Mouse (Mus musculus) intestine, embryonic 14.5 days (tissue): Measurements from ENCODE around the gene Ostf1. TPM values are rescaled to one million over a fixed set of nuclear protein-coding genes. Genes with fewer than 3 reads are reported as not detected.

Source experiments
- ATAC-seq: fragments of 200-750 bp; cut with Nextera tagmentation; replicated peaks from 2 replicates; pipeline ENCODE4 v1.8.0; 2017; ENCODE audit warnings: low read depth, moderate number of reproducible peaks, moderate TSS enrichment, moderate library complexity; ENCODE audit not compliant: low FRiP score, low TSS enrichment
- DNase-seq: peaks from one replicate; pipeline ENCODE4 v3.0.0-alpha.2; 2018; ENCODE audit warnings: low spot score
- H3K27ac ChIP-seq: fragments of 300-500 bp; sonication (generic); 2 replicates; pipeline ENCODE4 v1.5.1; 2014; ENCODE audit warnings: low read depth, mild to moderate bottlenecking, control low read depth
- H3K27me3 ChIP-seq: fragments of 300-500 bp; sonication (generic); replicated peaks from 2 replicates; pipeline ENCODE4 v1.6.1; 2014; ENCODE audit warnings: low read length, control low read depth; ENCODE audit not compliant: control insufficient read depth, insufficient read depth
- H3K36me3 ChIP-seq: fragments of 300-500 bp; sonication (generic); 2 replicates; pipeline ENCODE4 v1.6.1; 2014; ENCODE audit warnings: low read length, control low read depth; ENCODE audit not compliant: control insufficient read depth, insufficient read depth
- H3K4me1 ChIP-seq: fragments of 300-500 bp; sonication (generic); replicated peaks from 2 replicates; pipeline ENCODE4 v1.6.1; 2014; ENCODE audit warnings: low read length, control low read depth, mixed read lengths; ENCODE audit not compliant: control insufficient read depth, insufficient read depth
- H3K4me2 ChIP-seq: fragments of 300-500 bp; sonication (generic); 2 replicates; pipeline ENCODE4 v1.6.1; 2014; ENCODE audit warnings: low read length
- H3K4me3 ChIP-seq: fragments of 300-500 bp; sonication (generic); 2 replicates; pipeline ENCODE4 v1.5.1; 2014; ENCODE audit warnings: low read depth, low read length, control low read depth, mixed read lengths
- H3K9ac ChIP-seq: fragments of 300-500 bp; sonication (generic); 2 replicates; pipeline ENCODE4 v1.6.1; 2014; ENCODE audit warnings: mild to moderate bottlenecking, low read length
- H3K9me3 ChIP-seq: fragments of 300-500 bp; sonication (generic); 2 replicates; pipeline ENCODE4 v1.6.1; 2016; ENCODE audit warnings: low read length, control low read depth; ENCODE audit not compliant: control insufficient read depth
- WGBS: fragments of 180-500 bp; shearing (Covaris S2); extraction: QIAGEN DNeasy Blood & Tissue Kit; methylation state at CpG from one replicate; pipeline ENCODE4 v1.1.7; 2014; 5-methylcytosine and 5-hydroxymethylcytosine counted together
- polyA plus RNA-seq: library from polyadenylated mRNA; unstranded; fragments of >200 nt; fragmentation: Nextera tagmentation; extraction: Ambion mirVana; gene quantifications from 2 replicates; pipeline ENCODE4 v1.2.1, GENCODE M21; 2014

Ostf1 gene
- polyA plus RNA-seq, 1 experiment from 2014 or later = 68.9 TPM

DNA sequence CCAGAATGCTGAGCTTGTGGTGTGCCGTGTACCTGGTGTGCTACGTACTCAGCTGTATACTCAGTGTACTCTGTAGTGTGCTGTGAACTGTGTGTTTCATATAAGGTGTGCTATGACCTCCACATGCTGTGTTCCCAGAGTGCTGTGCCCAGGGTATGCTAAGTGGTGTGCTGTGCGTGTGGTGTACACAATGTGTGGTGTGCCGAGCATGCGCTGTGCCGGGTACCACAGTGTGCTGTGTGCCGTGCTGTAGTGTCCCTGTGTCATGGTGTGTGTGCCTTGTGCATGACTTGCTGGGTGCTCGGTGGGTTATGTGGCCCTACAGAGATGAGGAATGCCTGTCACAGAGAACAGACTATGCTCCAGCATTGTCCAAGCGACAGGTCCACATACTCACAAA lies 31.0 kb downstream of the Ostf1 start:
- Histone ChIP-seq H3K36me3 (no peaks in the 10 kb centered on the region), H3K9me3 (no peaks in the 10 kb centered on the region), H3K4me2 (no peak overlapping the region), H3K4me1 (no peaks in the 10 kb centered on the region), H3K9ac (no peak overlapping the region), H3K27me3 (no peaks in the 10 kb centered on the region), H3K27ac (no peak overlapping the region), H3K4me3 (no peak overlapping the region)
- DNase-seq (no peak), ATAC-seq (no peak)
- 93% methylated on average over 9 of the region's 9 CpGs for WGBS

GRCm38 (mm10) chr19:18599650-18600049 lies 32.0 kb downstream of the Ostf1 start:
- Histone ChIP-seq H3K4me3 (no peak overlapping the region), H3K27ac (no peak overlapping the region), H3K4me1 (no peaks in the 10 kb centered on the region), H3K9me3 (no peaks in the 10 kb centered on the region), H3K4me2 (no peak overlapping the region), H3K36me3 (no peaks in the 10 kb centered on the region), H3K27me3 (no peaks in the 10 kb centered on the region), H3K9ac (no peak overlapping the region)
- WGBS = 89% methylated on average over 5 of the region's 5 CpGs
- ATAC-seq (no peak), DNase-seq (no peak)

GRCm38 (mm10) chr19:18599051-18599450 lies 32.6 kb downstream of the Ostf1 start:
- Histone ChIP-seq H3K4me3 (no peak overlapping the region), H3K27me3 (no peaks in the 10 kb centered on the region), H3K36me3 (no peaks in the 10 kb centered on the region), H3K4me2 (no peak overlapping the region), H3K4me1 (no peaks in the 10 kb centered on the region), H3K9ac (no peak overlapping the region), H3K27ac (no peak overlapping the region), H3K9me3 (no peaks in the 10 kb centered on the region)
- WGBS = 78% methylated on average over 8 of the region's 8 CpGs
- no peak for ATAC-seq
- no peak for DNase-seq

DNA sequence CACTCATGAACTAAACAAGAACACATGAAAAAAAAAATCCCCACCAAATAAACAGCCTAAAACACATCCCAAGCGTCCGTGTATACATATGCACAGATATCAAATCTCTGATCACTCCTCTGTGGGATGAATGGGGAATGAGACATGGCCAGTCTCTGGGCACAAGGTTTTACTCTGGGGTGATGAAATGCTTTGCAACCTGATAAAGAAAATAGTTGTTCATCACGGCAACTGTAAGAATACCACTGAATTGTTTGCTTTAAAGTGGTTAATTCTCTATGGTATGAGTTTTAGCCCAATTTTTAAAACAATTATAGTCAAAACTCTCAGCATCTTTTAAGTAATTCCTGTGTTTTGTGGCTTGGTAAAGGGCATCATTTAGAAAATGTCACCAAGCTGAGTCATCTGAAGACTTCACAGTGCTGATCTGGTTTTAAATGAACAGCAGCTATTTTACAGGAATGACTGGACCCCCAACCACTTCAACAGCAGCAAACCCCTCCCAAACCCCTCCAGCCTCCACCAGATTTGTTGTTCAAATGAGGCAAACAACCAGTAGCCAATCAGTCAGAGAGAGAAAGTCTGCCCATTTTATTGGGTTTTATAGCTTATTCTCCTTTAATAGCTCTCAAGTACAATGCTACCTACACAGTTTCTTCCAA lies 33.2 kb downstream of the Ostf1 start:
- WGBS = 86% methylated on average over 3 of the region's 3 CpGs
- H3K4me3 ChIP-seq = no peak overlapping the region
- no peaks in the 10 kb centered on the region for H3K27me3 ChIP-seq
- no peak overlapping the region for H3K27ac ChIP-seq
- no peak for DNase-seq
- H3K4me2 ChIP-seq = no peak overlapping the region
- H3K9ac ChIP-seq = no peak overlapping the region
- H3K9me3 ChIP-seq = no peaks in the 10 kb centered on the region
- no peaks in the 10 kb centered on the region for H3K4me1 ChIP-seq
- no peaks in the 10 kb centered on the region for H3K36me3 ChIP-seq
- no peak for ATAC-seq

GRCm38 (mm10) chr19:18597772-18598171 lies 33.9 kb downstream of the Ostf1 start:
- H3K4me3 ChIP-seq = no peak overlapping the region
- H3K27me3 ChIP-seq = no peaks in the 10 kb centered on the region
- WGBS = 76% methylated on average over 6 of the region's 6 CpGs
- ATAC-seq = no peak
- H3K4me1 ChIP-seq = no peaks in the 10 kb centered on the region
- H3K27ac ChIP-seq = no peak overlapping the region
- no peak for DNase-seq
- no peaks in the 10 kb centered on the region for H3K36me3 ChIP-seq
- H3K4me2 ChIP-seq = no peak overlapping the region
- no peak overlapping the region for H3K9ac ChIP-seq
- no peaks in the 10 kb centered on the region for H3K9me3 ChIP-seq

DNA sequence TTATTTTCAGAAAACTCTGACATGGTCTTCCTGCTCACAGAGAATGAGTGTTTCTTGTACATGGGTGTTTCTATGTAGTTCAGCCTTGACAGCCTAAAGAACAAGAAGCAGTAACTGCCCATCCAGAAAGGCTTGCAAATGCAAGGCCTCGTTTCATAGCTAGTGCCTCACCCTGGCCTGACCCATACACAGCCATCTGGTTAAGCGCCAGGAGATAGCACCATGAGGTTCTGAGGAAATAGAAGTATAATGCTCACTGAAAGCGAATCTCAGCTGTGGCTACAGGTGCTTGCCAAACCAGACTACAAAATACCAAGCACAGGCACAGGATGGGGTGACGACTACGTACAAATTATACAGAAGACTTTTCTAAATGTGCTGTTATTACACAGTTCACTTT lies 34.7 kb downstream of the Ostf1 start:
- 79% methylated on average over 5 of the region's 5 CpGs for WGBS

DNA sequence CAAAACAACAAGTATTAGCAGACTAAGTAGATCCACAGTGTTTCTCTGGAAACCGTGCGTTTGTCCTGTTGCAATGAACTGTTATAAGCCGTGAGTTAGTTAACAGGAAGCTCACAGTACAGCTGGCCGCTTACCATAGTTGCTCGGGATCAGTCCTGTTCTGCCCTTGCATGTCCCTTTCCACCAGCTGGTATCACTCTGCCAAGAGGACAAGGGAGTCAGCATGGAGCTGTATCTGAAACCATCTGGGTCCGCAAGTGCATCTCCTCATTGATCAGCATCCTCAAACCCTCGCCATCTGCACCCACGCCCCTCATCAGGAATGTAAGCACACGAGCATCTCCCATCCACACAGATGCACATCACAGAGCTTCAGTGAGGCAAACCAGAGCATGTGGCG lies 37.9 kb downstream of the Ostf1 start:
- no peak for DNase-seq
- Histone ChIP-seq H3K4me1 (no peaks in the 10 kb centered on the region; the same call in 1 of the 2 replicates), H3K9me3 (no peaks in the 10 kb centered on the region), H3K4me2 (no peak overlapping the region), H3K36me3 (no peaks in the 10 kb centered on the region), H3K9ac (no peak overlapping the region), H3K27ac (no peak overlapping the region), H3K4me3 (no peak overlapping the region), H3K27me3 (no peaks in the 10 kb centered on the region)
- 68% methylated on average over 10 of the region's 10 CpGs for WGBS
- no peak for ATAC-seq

More for the DNA sequence above, 34.7 kb downstream of the Ostf1 start:
- no peaks in the 10 kb centered on the region for H3K9me3 ChIP-seq
- DNase-seq (no peak), ATAC-seq (no peak)
- H3K27me3 ChIP-seq = no peaks in the 10 kb centered on the region
- H3K4me1 ChIP-seq = no peaks in the 10 kb centered on the region; the same call in 1 of the 2 replicates
- no peak overlapping the region for H3K4me3 ChIP-seq
- H3K4me2 ChIP-seq = no peak overlapping the region
- H3K9ac ChIP-seq = no peak overlapping the region
- no peak overlapping the region for H3K27ac ChIP-seq
- H3K36me3 ChIP-seq = no peaks in the 10 kb centered on the region

- Histone ChIP-seq H3K27ac (no peak overlapping the region), H3K36me3 (no peaks in the 10 kb centered on the region), H3K4me3 (no peak overlapping the region), H3K27me3 (no peaks in the 10 kb centered on the region), H3K4me2 (no peak overlapping the region), H3K9ac (no peak overlapping the region), H3K9me3 (no peaks in the 10 kb centered on the region), H3K4me1 (no peaks in the 10 kb centered on the region; the same call in 1 of the 2 replicates)
- DNase-seq (no peak), ATAC-seq (no peak)
- WGBS = 63% methylated on average over 6 of the region's 6 CpGs
These were observed 38.7 kb downstream of the Ostf1 start for GRCm38 (mm10) chr19:18592919-18593318.

DNA sequence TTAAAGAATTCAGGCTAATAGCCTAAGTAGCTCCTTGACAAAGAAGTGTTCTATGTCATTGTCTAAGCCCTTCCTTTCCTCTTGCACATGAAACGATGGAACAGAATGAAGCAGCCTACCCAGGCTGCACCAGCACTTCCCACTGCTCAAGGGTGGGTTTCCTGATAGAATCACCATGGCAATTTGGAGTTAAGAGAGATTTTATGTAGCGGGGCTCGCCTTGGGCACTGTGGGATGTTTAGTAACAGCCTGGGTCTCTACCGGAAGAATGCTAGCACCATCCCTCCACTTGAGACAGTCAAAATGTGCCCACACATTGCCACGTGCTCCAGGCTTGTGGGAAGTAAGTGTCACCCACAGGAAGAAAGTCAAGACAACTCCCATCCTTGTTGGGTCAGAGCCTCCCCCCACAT lies 40.7 kb downstream of the Ostf1 start:
- H3K4me2 ChIP-seq = no peak overlapping the region
- ATAC-seq = no peak
- no peak overlapping the region for H3K27ac ChIP-seq
- no peak overlapping the region for H3K9ac ChIP-seq
- WGBS = 63% methylated on average over 5 of the region's 5 CpGs
- no peaks in the 10 kb centered on the region; the same call in 1 of the 2 replicates for H3K4me1 ChIP-seq
- H3K27me3 ChIP-seq = no peaks in the 10 kb centered on the region
- no peaks in the 10 kb centered on the region for H3K9me3 ChIP-seq
- H3K4me3 ChIP-seq = no peak overlapping the region
- DNase-seq = no peak
- H3K36me3 ChIP-seq = no peaks in the 10 kb centered on the region
